Mouse (Mus musculus): ENCODE measurements around the gene Ltk. TPM values are rescaled to one million over a fixed set of nuclear protein-coding genes. Genes with fewer than 3 reads are reported as not detected.

Gene Ltk
- polyA plus RNA-seq, 1 experiment from 2014 or later: 0.29 TPM

GRCm38 (mm10) chr2:119800876-119801846 is 40.9 kb upstream of the Ltk start:
- peak overlapping the region; percentile 98 for H3K4me2 ChIP-seq (ENCODE audit: low read length)
- 43% methylated on average over 15 of the region's 15 CpGs for WGBS
- H3K9me3 ChIP-seq (replicated peaks; ENCODE audit: control insufficient read depth, low read length): no peaks in the 10 kb centered on the region
- H3K4me3 ChIP-seq (ENCODE audit: low read depth, low read length): peak overlapping the region; percentile 75; the same call in 1 of the 2 replicates
- DNase-seq (ENCODE audit: low spot score): peak; percentile 49
- peaks cover 43% of the 10 kb centered on the region for H3K4me1 ChIP-seq (ENCODE audit: control insufficient read depth, insufficient read depth, low read length)
- 0 out of 2 replicates have a peak, but pooled peaks cover 11% of the 10 kb centered on the region for H3K36me3 ChIP-seq (ENCODE audit: control insufficient read depth, insufficient read depth, low read length)
- H3K9ac ChIP-seq (ENCODE audit: low read length): peak overlapping the region; percentile 86; the same call in 1 of the 2 replicates
- 0 out of 2 replicates have a peak, but pooled peaks have one; percentile 1 for ATAC-seq
- H3K27ac ChIP-seq (ENCODE audit: low read depth, low read length): no peak overlapping the region
- no peaks in the 10 kb centered on the region for H3K27me3 ChIP-seq (replicated peaks; ENCODE audit: control insufficient read depth, insufficient read depth, low read length)

GRCm38 (mm10) chr2:119799961-119800550 is 39.8 kb upstream of the Ltk start:
- H3K27ac ChIP-seq (ENCODE audit: low read depth, low read length): peak overlapping the region; percentile 39; the same call in 1 of the 2 replicates
- H3K36me3 ChIP-seq (ENCODE audit: control insufficient read depth, insufficient read depth, low read length): 0 out of 2 replicates have a peak, but pooled peaks cover 7% of the 10 kb centered on the region
- DNase-seq (ENCODE audit: low spot score) (peak; percentile 33), ATAC-seq (peak; percentile 11; the same call in 1 of the 2 replicates)
- H3K4me3 ChIP-seq (ENCODE audit: low read depth, low read length): peak overlapping the region; percentile 75
- no peaks in the 10 kb centered on the region for H3K27me3 ChIP-seq (replicated peaks; ENCODE audit: control insufficient read depth, insufficient read depth, low read length)
- peak overlapping the region; percentile 98 for H3K4me2 ChIP-seq (ENCODE audit: low read length)
- peak overlapping the region; percentile 86 for H3K9ac ChIP-seq (ENCODE audit: low read length)
- H3K4me1 ChIP-seq (ENCODE audit: control insufficient read depth, insufficient read depth, low read length): peaks cover 41% of the 10 kb centered on the region
- WGBS: 1% methylated on average over 15 of the region's 27 CpGs
- no peaks in the 10 kb centered on the region for H3K9me3 ChIP-seq (replicated peaks; ENCODE audit: control insufficient read depth, low read length)

GRCm38 (mm10) chr2:119799181-119799960 is 39.1 kb upstream of the Ltk start:
- DNase-seq (ENCODE audit: low spot score) (peak; percentile 45), ATAC-seq (peak; percentile 64)
- Histone ChIP-seq H3K4me1 (ENCODE audit: control insufficient read depth, insufficient read depth, low read length) (peaks cover 35% of the 10 kb centered on the region), H3K4me3 (ENCODE audit: low read depth, low read length) (peak overlapping the region; percentile 75), H3K9ac (ENCODE audit: low read length) (peak overlapping the region; percentile 86), H3K4me2 (ENCODE audit: low read length) (peak overlapping the region; percentile 98), H3K36me3 (ENCODE audit: control insufficient read depth, insufficient read depth, low read length) (0 out of 2 replicates have a peak, but pooled peaks cover 2% of the 10 kb centered on the region), H3K27ac (ENCODE audit: low read depth, low read length) (peak overlapping the region; percentile 39; the same call in 1 of the 2 replicates), H3K9me3 (replicated peaks; ENCODE audit: control insufficient read depth, low read length) (no peaks in the 10 kb centered on the region), H3K27me3 (replicated peaks; ENCODE audit: control insufficient read depth, insufficient read depth, low read length) (no peaks in the 10 kb centered on the region)
- 0% methylated on average over 46 of the region's 89 CpGs for WGBS

- Histone ChIP-seq H3K9ac (ENCODE audit: low read length) (no peak overlapping the region), H3K4me2 (ENCODE audit: low read length) (no peak overlapping the region), H3K27me3 (replicated peaks; ENCODE audit: control insufficient read depth, insufficient read depth, low read length) (no peaks in the 10 kb centered on the region), H3K36me3 (ENCODE audit: control insufficient read depth, insufficient read depth, low read length) (no peaks in the 10 kb centered on the region), H3K9me3 (replicated peaks; ENCODE audit: control insufficient read depth, low read length) (no peaks in the 10 kb centered on the region), H3K27ac (ENCODE audit: low read depth, low read length) (no peak overlapping the region), H3K4me3 (ENCODE audit: low read depth, low read length) (no peak overlapping the region), H3K4me1 (ENCODE audit: control insufficient read depth, insufficient read depth, low read length) (peaks cover 25% of the 10 kb centered on the region)
- DNase-seq (ENCODE audit: low spot score): peak; percentile 79
- ATAC-seq: no peak
- WGBS: 11% methylated on average over 13 of the region's 13 CpGs
Measured at GRCm38 (mm10) chr2:119798246-119798927, 38.2 kb upstream of the Ltk start.

- Histone ChIP-seq H3K27ac (ENCODE audit: low read depth, low read length) (no peak within 1 kb of the TSS), H3K4me2 (ENCODE audit: low read length) (no peak within 1 kb of the TSS), H3K9me3 (replicated peaks; ENCODE audit: control insufficient read depth, low read length) (no peaks in the 10 kb centered on the region), H3K4me1 (ENCODE audit: control insufficient read depth, insufficient read depth, low read length) (peaks cover 16% of the 10 kb centered on the region), H3K27me3 (replicated peaks; ENCODE audit: control insufficient read depth, insufficient read depth, low read length) (no peaks in the 10 kb centered on the region), H3K36me3 (ENCODE audit: control insufficient read depth, insufficient read depth, low read length) (no peaks in the 10 kb centered on the region), H3K9ac (ENCODE audit: low read length) (no peak within 1 kb of the TSS), H3K4me3 (ENCODE audit: low read depth, low read length) (no peak within 1 kb of the TSS)
- 63% methylated on average over 5 of the region's 5 CpGs for whole genome bisulfite sequencing
- ATAC-seq: no peak
- DNase-seq (ENCODE audit: low spot score): no peak
Measured at GRCm38 (mm10) chr2:119797279-119797783, 37.1 kb upstream of the Ltk start, which contains the start of gene Tyro3. Gene Tyro3 (plus strand): TSS chr2:119797733.

GRCm38 (mm10) chr2:119789996-119790395 is 29.8 kb upstream of the Ltk start:
- no peak overlapping the region for H3K4me2 ChIP-seq (ENCODE audit: low read length)
- DNase-seq (ENCODE audit: low spot score): no peak
- H3K36me3 ChIP-seq (ENCODE audit: control insufficient read depth, insufficient read depth, low read length): no peaks in the 10 kb centered on the region
- peaks cover 5% of the 10 kb centered on the region; the same call in 1 of the 2 replicates for H3K4me1 ChIP-seq (ENCODE audit: control insufficient read depth, insufficient read depth, low read length)
- no peak overlapping the region for H3K27ac ChIP-seq (ENCODE audit: low read depth, low read length)
- no peak for ATAC-seq
- no peak overlapping the region for H3K9ac ChIP-seq (ENCODE audit: low read length)
- H3K27me3 ChIP-seq (replicated peaks; ENCODE audit: control insufficient read depth, insufficient read depth, low read length): no peaks in the 10 kb centered on the region
- 87% methylated on average over 2 of the region's 2 CpGs for WGBS
- H3K9me3 ChIP-seq (replicated peaks; ENCODE audit: control insufficient read depth, low read length): no peaks in the 10 kb centered on the region
- H3K4me3 ChIP-seq (ENCODE audit: low read depth, low read length): no peak overlapping the region

GRCm38 (mm10) chr2:119787206-119787883 is 27.1 kb upstream of the Ltk start, which contains the start of gene Rpap1:
Gene Rpap1 (minus strand): TSS chr2:119787537.
- H3K27me3 ChIP-seq (replicated peaks; ENCODE audit: control insufficient read depth, insufficient read depth, low read length): no peaks in the 10 kb centered on the region
- H3K9me3 ChIP-seq (replicated peaks; ENCODE audit: control insufficient read depth, low read length): no peaks in the 10 kb centered on the region
- H3K4me2 ChIP-seq (ENCODE audit: low read length): peak within 1 kb of the TSS; percentile 51
- peak; percentile 90 for DNase-seq (ENCODE audit: low spot score)
- peak; percentile 97 for ATAC-seq
- H3K9ac ChIP-seq (ENCODE audit: low read length): peak within 1 kb of the TSS; percentile 69
- H3K27ac ChIP-seq (ENCODE audit: low read depth, low read length): peak within 1 kb of the TSS; percentile 86
- peak within 1 kb of the TSS; percentile 55 for H3K4me3 ChIP-seq (ENCODE audit: low read depth, low read length)
- peaks cover 5% of the 10 kb centered on the region; the same call in 1 of the 2 replicates for H3K4me1 ChIP-seq (ENCODE audit: control insufficient read depth, insufficient read depth, low read length)
- peaks cover 6% of the 10 kb centered on the region; the same call in 1 of the 2 replicates for H3K36me3 ChIP-seq (ENCODE audit: control insufficient read depth, insufficient read depth, low read length)
- WGBS: under 1% methylated on average over 44 of the region's 44 CpGs

Data from forebrain, embryonic 14.5 days (tissue).